Mouse (Mus musculus) bone marrow, adult 2 months (tissue): ENCODE data around the gene Litaf.

Experiments
- CTCF ChIP-seq: fragments of 200-500 bp; IDR thresholded peaks from 2 replicates; pipeline ENCODE4 v1.5.1; 2011; ENCODE audit warnings: low read length, control low read depth; ENCODE audit not compliant: control insufficient read depth, insufficient read depth
- POLR2A ChIP-seq: fragments of 200-500 bp; IDR thresholded peaks from 2 replicates; pipeline ENCODE4 v1.6.1; 2011; ENCODE audit warnings: low read depth, mild to moderate bottlenecking, control low read depth, low read length, borderline replicate concordance; ENCODE audit not compliant: control insufficient read depth

GRCm38 (mm10) chr16:10965034-10965433 is 100.9 kb downstream of the Litaf start:
- no peak for TF ChIP-seq CTCF
- TF ChIP-seq POLR2A, result no peak
